Mouse (Mus musculus): ENCODE measurements around the gene Frmd5. TPM values are rescaled to one million over a fixed set of nuclear protein-coding genes. Genes with fewer than 3 reads are reported as not detected.
A peak's percentile ranks its signal among the peaks of the same experiment; 100 is the strongest.
"Not testable (repeated sequence)": the region's sequence is repeated elsewhere in the genome, so short reads cannot be mapped to it uniquely, and the experiment has no call there.

The Frmd5 gene
- total RNA-seq (2021): 10 to 100 TPM; 32.6 to 35.4 TPM
- long read RNA-seq, experiment 1, partial matches to known transcripts: 7 of 17 reads
- long read RNA-seq, experiment 1, other reads (novel, unspliced or antisense): 9 of 17 reads
- long read RNA-seq, experiment 2, partial matches to known transcripts: 6 of 10 reads
- long read RNA-seq, experiment 2, other reads (novel, unspliced or antisense): 4 of 10 reads

- Histone ChIP-seq H3K27ac (peak within 1 kb of the TSS; percentile 93), H3K4me3 (peak within 1 kb of the TSS; percentile 85)
- peak; percentile 92 to 96 for DNase-seq (ENCODE audit: low spot score in 2 of 2)
- peak; percentile 60 for TF ChIP-seq CTCF (conservative IDR thresholded peaks at IDR 0.05)
These were observed at the start of gene Frmd5 for GRCm38 (mm10) chr2:121806959-121807653. TSS of gene Frmd5 (minus strand) at chr2:121807087.

DNA sequence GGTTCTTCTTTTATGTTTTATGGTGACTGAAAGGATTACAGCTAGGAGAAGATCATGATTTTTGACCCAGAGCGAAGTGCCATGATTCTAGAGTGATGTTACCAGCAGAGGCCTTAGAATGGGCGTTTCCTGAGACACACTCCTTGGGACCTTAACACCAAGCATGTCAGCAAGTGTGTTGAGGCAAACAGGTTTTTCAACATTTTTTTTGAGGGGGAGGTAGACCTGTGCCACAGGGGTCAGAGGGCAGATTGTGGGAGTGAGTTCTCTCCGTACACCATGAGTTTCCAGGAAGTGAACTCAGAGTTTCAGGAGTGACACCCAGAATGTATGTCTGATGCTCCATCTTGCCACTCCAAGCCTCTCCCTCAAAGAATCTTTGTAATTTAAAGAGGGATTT lies 47.1 kb upstream of the Frmd5 start:
- no peak overlapping the region for H3K27ac ChIP-seq
- TF ChIP-seq CTCF (conservative IDR thresholded peaks at IDR 0.05): no peak
- no peak for DNase-seq (ENCODE audit: low spot score in 2 of 2)
- no peak overlapping the region for H3K4me3 ChIP-seq

DNA sequence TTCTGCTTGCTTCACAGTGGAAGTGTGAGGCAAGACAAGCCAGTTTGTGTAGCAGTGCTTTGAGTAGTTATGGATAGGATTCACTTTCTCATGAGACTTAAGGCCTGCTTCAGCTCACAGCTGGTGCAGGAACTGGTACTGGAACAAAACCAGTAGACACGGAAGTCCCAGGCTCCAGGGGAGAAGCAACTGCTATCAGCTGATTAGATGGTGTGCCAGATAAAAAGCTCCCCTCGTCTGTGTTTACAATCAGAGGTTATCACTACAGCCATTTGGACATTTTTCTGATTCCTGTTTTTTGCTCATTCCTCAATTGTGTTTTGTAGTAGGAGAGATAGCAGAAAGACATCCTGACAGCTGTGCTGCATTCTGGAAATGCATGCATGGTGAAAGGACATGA lies 45.2 kb upstream of the Frmd5 start:
- DNase-seq (ENCODE audit: low spot score in 2 of 2): no peak
- H3K4me3 ChIP-seq: no peak overlapping the region
- TF ChIP-seq CTCF (conservative IDR thresholded peaks at IDR 0.05): no peak
- no peak overlapping the region for H3K27ac ChIP-seq

DNA sequence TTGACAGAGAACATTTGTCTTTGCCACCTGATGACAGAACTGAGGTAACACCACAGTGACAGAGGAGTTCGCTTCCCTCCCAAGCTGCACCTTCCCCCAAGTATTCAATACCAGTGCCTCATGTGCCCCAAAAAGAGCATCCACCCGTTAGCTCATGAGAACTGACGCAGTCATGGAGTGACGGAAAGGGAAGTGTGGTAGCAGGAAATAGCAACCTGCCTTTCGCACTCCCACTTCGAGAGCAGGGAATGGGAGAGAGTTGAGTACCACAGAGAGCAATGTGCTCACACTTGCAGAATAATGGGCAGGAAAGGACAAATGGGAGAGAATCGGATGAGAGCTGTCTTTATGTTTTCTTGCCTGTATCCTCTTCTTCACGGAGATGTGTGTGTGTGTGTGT lies 39.2 kb upstream of the Frmd5 start:
- no peak for TF ChIP-seq CTCF (conservative IDR thresholded peaks at IDR 0.05)
- DNase-seq (ENCODE audit: low spot score in 2 of 2): no peak

GRCm38 (mm10) chr2:121842249-121842648 lies 35.4 kb upstream of the Frmd5 start:
- TF ChIP-seq CTCF (conservative IDR thresholded peaks at IDR 0.05): no peak
- no peak for DNase-seq (ENCODE audit: low spot score in 2 of 2)

More for the DNA sequence above, 39.2 kb upstream of the Frmd5 start:
- no peak overlapping the region for H3K27ac ChIP-seq
- H3K4me3 ChIP-seq: no peak overlapping the region

GRCm38 (mm10) chr2:121841453-121841852 lies 34.6 kb upstream of the Frmd5 start:
- no peak for DNase-seq (ENCODE audit: low spot score in 2 of 2)
- Histone ChIP-seq H3K4me3 (no peak overlapping the region), H3K27ac (no peak overlapping the region)
- peak; percentile 59 for TF ChIP-seq CTCF (conservative IDR thresholded peaks at IDR 0.05)

More at GRCm38 (mm10) chr2:121842249-121842648, 35.4 kb upstream of the Frmd5 start:
- Histone ChIP-seq H3K4me3 (no peak overlapping the region), H3K27ac (no peak overlapping the region)

GRCm38 (mm10) chr2:121834926-121835325 lies 28.0 kb upstream of the Frmd5 start:
- H3K27ac ChIP-seq: no peak overlapping the region
- no peak for DNase-seq (ENCODE audit: low spot score in 2 of 2)
- no peak overlapping the region for H3K4me3 ChIP-seq
- no peak for TF ChIP-seq CTCF (conservative IDR thresholded peaks at IDR 0.05)

DNA sequence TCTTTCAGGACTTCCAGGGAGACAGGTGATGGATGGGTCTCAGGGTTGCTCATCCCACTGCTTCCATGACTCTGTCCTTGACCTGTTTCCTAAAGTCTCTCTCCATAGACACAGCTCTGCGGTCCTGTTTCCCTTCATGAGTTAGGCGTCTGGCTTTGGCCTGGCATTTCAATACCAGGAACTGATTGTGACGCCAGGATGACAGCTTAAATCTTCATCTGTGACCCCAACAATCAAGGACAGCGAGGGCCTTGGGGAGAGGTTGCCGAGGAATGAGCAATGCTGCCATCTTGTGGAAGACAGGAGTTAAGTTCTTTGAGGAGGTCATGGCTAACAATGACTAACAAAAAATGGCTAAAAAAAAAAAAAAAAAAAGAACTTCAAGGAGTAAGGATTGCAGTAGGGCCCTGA lies 25.6 kb upstream of the Frmd5 start:
- no peak overlapping the region for H3K4me3 ChIP-seq
- H3K27ac ChIP-seq: no peak overlapping the region
- peak; percentile 87 for TF ChIP-seq CTCF (conservative IDR thresholded peaks at IDR 0.05)
- peak; percentile 58 to 62 for DNase-seq (ENCODE audit: low spot score in 2 of 2)

DNA sequence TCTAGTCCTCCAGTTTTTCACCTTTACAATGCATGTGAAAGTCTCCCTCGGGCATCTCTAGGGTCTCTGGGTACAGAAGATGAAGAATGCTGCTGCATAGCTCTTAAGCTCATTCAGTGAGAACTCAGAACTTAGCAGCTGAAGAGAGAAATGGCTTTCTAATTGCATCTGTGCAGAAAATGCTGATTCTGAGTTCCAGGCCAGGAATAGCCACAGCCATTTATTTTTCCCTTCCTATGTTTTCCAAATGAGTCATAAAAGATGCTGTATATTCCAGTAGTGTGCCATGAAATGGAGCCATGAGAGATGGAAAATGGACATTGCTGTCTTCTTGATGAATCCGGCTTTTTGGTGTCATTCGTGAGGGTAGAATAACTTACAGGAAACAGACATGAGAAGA lies 21.5 kb upstream of the Frmd5 start:
- no peak for DNase-seq (ENCODE audit: low spot score in 2 of 2)
- H3K4me3 ChIP-seq: no peak overlapping the region
- no peak for TF ChIP-seq CTCF (conservative IDR thresholded peaks at IDR 0.05)
- H3K27ac ChIP-seq: no peak overlapping the region

DNA sequence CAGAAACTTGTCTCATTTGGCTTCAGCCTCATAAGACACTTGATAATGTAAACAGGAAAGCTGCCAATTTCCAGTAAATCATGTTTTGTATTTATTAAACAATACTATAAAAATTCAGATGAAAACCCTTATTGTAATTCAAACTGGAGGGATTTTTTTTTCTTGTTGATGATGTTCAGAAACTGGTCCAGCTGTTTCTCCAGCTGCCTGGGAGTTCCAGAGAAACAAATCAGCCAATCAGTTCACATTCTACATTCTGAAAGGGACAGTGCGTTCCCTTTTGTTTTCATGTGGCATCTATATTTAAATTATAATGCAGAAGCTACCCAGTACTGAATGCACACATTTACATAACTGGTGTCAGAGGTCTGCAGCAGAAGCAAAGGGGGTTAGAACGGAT lies 19.3 kb upstream of the Frmd5 start:
- Histone ChIP-seq H3K27ac (no peak overlapping the region), H3K4me3 (no peak overlapping the region)
- no peak for TF ChIP-seq CTCF (conservative IDR thresholded peaks at IDR 0.05)
- peak in 1 of 2 experiments; percentile 8 for DNase-seq (ENCODE audit: low spot score in 2 of 2)

DNA sequence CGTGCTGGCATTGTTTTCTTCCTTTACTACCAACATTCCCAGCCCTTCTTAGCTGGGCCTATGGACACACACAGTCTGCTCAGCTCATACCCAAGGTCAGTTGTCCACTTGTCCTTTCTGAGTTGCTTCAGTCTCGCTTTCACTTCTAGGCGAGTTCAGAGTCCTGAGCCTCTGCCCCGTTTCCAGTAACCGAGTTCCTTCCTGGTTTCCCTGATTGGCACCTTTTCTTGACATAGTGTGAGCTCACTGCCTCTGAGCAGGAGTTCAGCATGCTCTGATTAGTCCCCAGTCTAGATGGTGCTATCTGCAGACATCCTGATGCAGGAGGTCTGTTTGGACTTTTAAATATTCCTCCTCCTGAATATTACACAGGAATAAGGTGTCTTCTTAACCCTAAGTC lies 17.8 kb upstream of the Frmd5 start:
- H3K27ac ChIP-seq: no peak overlapping the region
- no peak for TF ChIP-seq CTCF (conservative IDR thresholded peaks at IDR 0.05)
- no peak for DNase-seq (ENCODE audit: low spot score in 2 of 2)
- no peak overlapping the region for H3K4me3 ChIP-seq

DNA sequence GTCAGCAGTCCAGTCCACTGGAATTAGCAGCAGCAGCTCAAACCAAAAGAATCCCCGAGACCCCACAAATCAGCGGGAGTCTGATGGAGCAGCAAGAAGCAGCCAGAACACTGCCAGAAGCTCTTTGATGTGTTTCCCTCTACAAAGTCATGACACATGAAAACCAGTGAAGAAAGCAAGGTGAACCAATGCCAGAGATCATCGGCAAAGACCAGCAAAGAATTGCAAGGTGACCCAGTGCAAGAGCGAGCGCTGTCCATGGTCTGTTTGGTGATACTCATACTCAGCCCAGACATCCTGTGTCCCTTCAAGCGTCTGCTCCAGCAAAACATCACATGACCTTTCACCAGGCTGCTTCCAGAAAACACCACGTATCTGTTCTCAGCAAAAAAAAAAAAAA lies 14.9 kb upstream of the Frmd5 start:
- H3K27ac ChIP-seq: no peak overlapping the region
- no peak for TF ChIP-seq CTCF (conservative IDR thresholded peaks at IDR 0.05)
- H3K4me3 ChIP-seq: no peak overlapping the region
- no peak for DNase-seq (ENCODE audit: low spot score in 2 of 2)

- not testable (repeated sequence) for H3K27ac ChIP-seq; H3K4me3 ChIP-seq; DNase-seq (ENCODE audit: low spot score in 2 of 2)
These were observed 4.0 kb upstream of the Frmd5 start for GRCm38 (mm10) chr2:121810876-121811275.

- DNase-seq (ENCODE audit: low spot score in 2 of 2): no peak
- H3K4me3 ChIP-seq: no peak overlapping the region
- TF ChIP-seq CTCF (conservative IDR thresholded peaks at IDR 0.05): no peak
- H3K27ac ChIP-seq: no peak overlapping the region
These were observed 2.2 kb upstream of the Frmd5 start for GRCm38 (mm10) chr2:121809126-121809525.

Data from layer of hippocampus, adult 2 months (tissue).